Mouse (Mus musculus) heart, adult 8-10 months (tissue): ENCODE measurements at regions not wholly inside any gene's neighbourhood (a gene's known extent, or its start where the extent isn't known, plus 50 kb on each side); places are given as distances from the start of the nearest gene placed in this dataset.

ENCODE experiments used
- DNase-seq: peaks from one replicate; pipeline ENCODE4 v3.0.0; 2022; ENCODE audit warnings: low spot score

- no peak for DNase-seq
Measured at GRCm38 (mm10) chr3:51135581-51135980, 88.7 kb upstream of the Noct start.

- DNase-seq, result no peak
Measured at GRCm38 (mm10) chr3:51137730-51138312, 86.4 kb upstream of the Noct start.

DNA sequence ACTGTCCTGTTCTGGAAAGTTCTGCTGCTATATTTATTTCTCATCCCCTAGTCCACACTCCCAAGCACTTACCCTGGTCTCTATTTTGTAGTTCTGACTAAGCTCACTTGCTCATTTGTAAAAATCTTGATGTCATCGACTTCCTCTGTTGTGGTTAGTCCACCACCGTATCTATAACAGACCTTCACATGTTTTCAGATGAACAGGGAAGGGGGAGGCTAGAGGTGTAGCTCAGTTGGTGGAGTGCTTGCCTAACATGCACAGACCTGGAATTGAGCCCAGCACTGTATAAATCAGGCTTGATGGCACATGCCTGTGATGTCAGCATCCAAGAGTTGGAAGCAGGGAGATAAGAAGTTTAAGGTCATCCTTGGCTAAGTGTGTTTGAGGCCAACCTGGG lies 78.3 kb upstream of the Noct start:
- no peak for DNase-seq

GRCm38 (mm10) chr3:51150012-51150411 lies 74.2 kb upstream of the Noct start:
- DNase-seq, result no peak

DNA sequence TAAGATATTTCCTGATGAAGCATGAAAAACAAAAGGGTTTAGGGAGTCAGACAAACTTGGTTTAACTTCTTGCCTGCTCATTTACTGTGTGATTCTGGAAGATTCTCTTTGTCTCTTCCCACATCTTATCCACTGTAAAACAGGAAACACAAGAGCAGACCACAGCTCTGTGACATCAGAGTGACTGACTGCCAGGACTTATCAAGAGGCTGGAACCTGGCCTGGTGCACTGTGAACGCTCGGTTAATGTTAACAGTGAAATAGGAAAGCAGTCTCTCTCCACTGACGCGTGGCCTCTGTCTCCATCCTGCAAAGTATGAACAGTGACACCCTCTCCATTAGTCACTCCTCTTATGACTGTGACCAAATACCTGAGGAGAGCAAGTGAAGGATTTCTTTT lies 73.1 kb upstream of the Noct start:
- peak; percentile 12 for DNase-seq

- peak; percentile 30 for DNase-seq
Measured at GRCm38 (mm10) chr3:51155621-51156020, 68.6 kb upstream of the Noct start.

DNA sequence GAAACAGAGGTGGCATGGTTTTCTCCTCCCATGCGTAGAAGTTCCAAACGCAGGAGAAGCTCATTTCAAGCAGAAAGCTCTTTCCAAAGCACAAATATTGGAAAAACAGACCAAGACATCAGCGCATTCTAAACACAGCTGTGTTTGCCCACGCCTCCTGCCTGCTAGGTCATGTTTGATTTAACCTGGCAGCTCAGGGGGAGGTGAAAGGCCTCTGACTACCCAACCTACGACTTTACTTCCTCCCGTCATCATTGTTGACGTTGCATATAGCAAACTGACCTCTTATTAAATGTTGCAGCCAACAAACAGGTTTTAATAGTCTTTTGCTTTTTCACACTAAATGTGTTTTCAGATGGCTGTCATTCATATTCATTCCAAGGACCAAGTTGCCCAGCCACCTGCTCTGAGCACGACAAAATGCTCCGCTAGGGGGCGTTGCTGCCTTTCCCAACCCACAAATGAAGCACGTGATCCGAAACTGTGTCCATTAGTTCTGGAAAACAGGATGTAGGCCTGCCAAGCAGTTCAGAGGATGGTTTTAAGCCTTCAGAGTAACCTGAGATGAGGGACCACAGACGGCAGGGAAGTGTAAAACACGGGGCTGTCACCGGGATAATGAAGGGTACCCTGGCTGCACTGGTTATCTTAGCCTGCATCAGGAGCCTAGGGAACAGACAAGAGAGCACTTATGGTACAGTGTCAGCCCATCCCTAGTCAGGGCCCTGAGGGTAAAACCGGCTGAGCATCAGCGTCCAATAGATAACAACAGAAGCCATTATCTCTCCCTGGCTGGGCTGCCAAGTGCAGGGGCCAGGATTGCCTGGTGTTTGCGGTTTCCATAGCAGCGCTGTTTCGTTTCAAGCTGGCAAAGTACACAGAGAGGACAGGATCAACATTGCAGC lies 67.6 kb upstream of the Noct start:
- DNase-seq, result peak; percentile 71

DNA sequence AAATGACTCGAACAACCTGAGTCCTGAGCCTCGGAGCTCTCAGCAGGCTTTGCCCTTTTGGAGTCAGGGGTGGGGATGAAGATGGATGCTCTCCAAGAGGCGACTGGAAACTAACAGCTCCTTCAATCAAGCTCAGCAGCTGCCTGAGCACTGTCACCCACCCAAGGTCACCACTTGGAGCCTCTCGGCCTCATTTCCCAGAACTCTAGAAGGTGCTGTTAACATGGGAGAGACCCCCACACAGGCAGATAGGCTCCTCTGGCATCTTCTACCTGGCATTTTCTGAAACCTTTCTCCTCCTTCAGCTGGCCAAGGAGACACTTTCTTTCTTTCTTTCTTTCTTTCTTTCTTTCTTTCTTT lies 67.0 kb upstream of the Noct start:
- DNase-seq, result no peak

- DNase-seq, result no peak
Measured at GRCm38 (mm10) chr3:51158449-51158848, 65.8 kb upstream of the Noct start.

- no peak for DNase-seq
Measured at GRCm38 (mm10) chr3:51159322-51159721, 64.9 kb upstream of the Noct start.

GRCm38 (mm10) chr3:51159881-51160280 lies 64.4 kb upstream of the Noct start:
- no peak for DNase-seq

- DNase-seq, result no peak
Measured at GRCm38 (mm10) chr3:51160625-51161024, 63.6 kb upstream of the Noct start.

GRCm38 (mm10) chr3:51169150-51169925 lies 54.9 kb upstream of the Noct start:
- DNase-seq, result no peak

- DNase-seq, result peak; percentile 82
Measured at GRCm38 (mm10) chr3:51170225-51170852, 53.9 kb upstream of the Noct start.
